Mouse (Mus musculus): ENCODE results near the gene Insr.
A peak's percentile ranks its signal among the peaks of the same experiment; 100 is the strongest.
"Not testable (repeated sequence)": the region's sequence is repeated elsewhere in the genome, so short reads cannot be mapped to it uniquely, and the experiment has no call there.

The Insr gene

GRCm38 (mm10) chr8:3278934-3279720, at the start of gene Insr:
TSS of gene Insr (minus strand) at chr8:3279617.
- DNase-seq = peak; percentile 92

- DNase-seq = no peak
These were observed 48.3 kb upstream of the Insr start for GRCm38 (mm10) chr8:3327538-3328245.

GRCm38 (mm10) chr8:3327056-3327455, 47.6 kb upstream of the Insr start:
- DNase-seq = no peak

GRCm38 (mm10) chr8:3324253-3324652, 44.8 kb upstream of the Insr start:
- DNase-seq = no peak

DNA sequence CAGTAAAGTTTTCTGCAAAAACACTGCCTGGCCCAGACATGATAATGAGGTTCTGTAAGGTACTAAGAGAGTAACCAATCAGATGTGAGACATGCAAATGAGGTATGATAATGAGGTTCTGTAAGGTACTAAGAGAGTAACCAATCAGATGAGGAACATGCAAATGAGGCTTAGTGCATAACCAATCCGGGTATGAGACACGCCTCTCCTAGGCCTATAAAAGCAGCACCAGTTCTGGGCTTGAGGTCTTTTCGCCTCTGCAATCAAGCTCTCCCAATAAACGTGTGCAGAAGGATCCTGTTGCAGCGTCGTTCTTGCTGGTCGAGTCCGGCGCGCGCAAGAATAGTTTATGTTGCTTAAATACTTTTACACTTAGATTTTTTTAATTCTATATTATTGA, 39.9 kb upstream of the Insr start:
- DNase-seq = not testable (repeated sequence)

GRCm38 (mm10) chr8:3316585-3316984, 37.2 kb upstream of the Insr start:
- DNase-seq = no peak

DNA sequence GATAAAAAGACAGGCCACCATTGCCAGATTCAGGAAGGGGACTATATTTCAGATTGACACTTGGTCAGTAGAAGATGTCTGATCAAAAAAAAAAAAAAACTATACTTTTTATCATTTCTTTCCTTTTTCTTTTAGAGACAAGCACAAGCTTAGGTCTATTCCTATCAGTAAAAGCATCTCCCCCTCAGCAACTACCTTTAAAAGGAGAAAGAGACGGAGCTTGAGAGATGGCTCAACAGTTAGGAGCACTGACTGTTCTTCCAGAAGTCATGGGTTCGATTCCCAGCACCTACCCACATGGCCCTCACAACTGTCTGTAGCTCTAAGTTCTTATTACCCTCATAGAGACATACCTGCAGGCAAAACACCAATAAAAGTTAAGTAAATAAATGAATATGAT, 34.9 kb upstream of the Insr start:
- no peak for DNase-seq

DNA sequence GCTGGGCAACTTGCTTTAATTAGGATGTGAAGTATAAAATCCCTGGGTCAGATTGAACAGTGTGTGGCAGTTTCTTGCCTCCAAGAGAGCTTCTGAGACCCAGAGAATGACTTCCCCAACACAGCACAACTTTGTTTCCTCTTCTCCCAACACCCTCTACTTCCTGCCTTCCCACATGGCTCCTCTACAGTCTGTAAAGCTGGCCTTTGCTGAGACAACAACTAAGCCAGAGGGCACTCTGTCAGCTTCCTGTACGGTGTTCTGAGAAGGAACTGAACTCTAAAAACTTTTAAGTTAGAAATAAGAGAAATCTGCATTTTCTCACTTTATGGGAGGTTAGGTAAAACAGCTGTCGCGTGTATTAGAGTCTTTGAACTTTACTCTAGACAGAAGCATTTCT, 34.4 kb upstream of the Insr start:
- DNase-seq = no peak

GRCm38 (mm10) chr8:3313417-3313816, 34.0 kb upstream of the Insr start:
- DNase-seq = not testable (repeated sequence)

DNA sequence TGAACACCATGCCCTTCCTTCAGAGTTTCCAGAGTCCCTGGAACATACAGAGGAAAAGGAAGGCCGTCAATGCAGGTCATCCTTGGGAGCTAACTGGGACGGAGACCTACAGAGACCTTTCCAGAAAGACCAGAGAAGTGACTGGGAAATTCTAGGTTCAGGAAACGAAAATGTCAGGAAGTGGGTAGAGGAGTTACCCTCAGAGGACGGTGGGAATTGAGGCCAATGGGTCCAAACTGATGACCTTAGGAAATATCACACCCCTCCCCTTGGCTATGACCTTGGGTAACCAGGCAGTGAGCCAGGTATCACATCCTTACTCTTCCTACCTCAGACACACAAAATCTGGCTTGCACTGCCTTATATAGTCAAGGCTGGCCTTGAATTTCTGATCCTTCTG, 32.1 kb upstream of the Insr start:
- DNase-seq = no peak

- no peak for DNase-seq
These were observed 30.2 kb upstream of the Insr start for GRCm38 (mm10) chr8:3309636-3310035.

GRCm38 (mm10) chr8:3308205-3308800, 28.9 kb upstream of the Insr start:
- DNase-seq = not testable (repeated sequence)

- DNase-seq = no peak
These were observed 22.7 kb upstream of the Insr start for GRCm38 (mm10) chr8:3302131-3302530.

- no peak for DNase-seq
These were observed 19.9 kb upstream of the Insr start for GRCm38 (mm10) chr8:3299322-3299721.

DNA sequence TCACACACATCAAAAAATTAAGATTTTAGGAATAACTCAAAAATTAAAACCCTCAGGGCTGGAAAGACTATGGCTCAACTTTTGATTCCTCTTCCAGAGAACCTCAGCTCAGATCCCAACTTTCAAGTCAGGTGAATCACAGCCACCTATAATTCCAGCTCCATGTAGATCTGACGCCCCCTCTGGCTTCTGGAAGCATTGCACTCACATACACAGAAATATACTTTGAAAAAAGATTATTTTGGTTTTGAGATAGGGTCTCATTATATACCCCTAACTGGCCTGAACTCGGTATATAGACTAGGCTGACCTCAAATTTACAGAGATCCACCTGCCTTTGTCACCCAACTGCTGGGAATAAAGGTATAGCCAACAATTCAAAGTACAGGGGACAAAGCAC, 6.4 kb upstream of the Insr start:
- DNase-seq = no peak

- no peak for DNase-seq
These were observed 5.2 kb upstream of the Insr start for GRCm38 (mm10) chr8:3284656-3285055.

- DNase-seq = no peak
These were observed 1.9 kb upstream of the Insr start for GRCm38 (mm10) chr8:3281296-3281695.

- DNase-seq = peak; percentile 43
These were observed 971 bp upstream of the Insr start for GRCm38 (mm10) chr8:3280266-3280910.

DNA sequence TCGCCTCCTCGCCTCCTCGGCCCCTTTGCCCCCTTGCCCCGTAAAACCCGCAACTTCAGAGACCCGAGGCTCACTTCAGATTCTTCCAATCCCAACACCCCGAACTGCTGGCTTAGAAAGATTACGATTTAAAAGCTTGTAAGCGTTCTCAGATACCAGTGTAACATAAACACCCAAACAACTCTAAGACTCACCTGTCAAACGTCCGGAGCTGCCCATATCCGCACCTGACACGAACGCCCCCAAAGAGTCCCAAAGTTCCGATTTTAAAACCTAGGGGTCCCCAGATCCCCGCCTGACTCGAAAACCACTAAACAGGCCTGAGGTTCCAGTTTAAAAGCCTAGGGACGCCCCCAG, 282 bp upstream of the Insr start:
- DNase-seq = peak; percentile 53

DNA sequence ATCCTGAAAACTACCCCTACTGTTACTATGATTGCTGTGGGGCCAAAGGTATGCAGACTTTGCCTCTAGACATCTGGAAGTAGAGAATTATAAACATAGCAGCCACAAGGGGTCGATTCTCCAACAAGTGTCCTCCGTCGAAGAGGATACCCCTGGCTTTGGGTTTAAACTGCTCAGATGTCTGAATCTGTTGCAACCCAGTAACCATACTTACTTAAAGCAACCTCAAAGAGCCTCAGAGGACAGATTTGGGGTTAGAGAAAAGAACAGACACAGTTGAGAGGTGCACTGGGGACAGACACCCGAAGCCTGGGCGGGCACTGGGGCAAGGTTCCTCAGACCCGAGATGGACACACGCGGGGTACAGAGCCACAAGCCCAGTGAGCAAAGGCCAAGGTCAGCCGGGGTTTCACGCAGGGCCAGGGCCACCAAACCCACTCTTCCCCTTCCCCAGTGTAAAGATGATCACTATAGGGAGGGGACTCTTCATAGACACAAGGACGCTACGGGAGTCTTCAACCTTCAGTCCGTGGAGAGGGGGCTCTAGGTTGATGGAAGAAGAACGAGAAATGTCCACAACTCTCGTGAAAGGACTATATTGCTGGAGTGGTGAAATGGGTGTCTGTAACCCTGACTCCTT, 1.1 kb downstream of the Insr start:
- DNase-seq = no peak

DNA sequence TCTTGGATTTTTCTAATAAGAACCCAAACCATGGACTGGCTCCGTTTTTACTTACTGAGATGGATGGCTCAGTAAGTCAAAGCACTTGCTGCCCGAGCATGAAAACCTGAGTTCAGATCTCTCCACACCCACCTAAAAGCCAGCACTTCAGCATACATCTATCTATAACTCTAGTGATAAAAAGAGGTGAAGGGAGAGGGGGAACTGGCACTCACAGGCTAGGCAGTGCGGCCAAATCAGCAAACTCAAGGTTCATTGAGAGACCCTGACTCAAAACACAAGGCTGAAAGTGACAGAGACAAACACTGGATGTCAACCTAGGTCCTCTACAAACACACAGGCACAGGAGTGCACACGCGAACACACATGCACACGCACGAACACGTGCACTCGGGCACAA, 2.2 kb downstream of the Insr start:
- DNase-seq = no peak

DNA sequence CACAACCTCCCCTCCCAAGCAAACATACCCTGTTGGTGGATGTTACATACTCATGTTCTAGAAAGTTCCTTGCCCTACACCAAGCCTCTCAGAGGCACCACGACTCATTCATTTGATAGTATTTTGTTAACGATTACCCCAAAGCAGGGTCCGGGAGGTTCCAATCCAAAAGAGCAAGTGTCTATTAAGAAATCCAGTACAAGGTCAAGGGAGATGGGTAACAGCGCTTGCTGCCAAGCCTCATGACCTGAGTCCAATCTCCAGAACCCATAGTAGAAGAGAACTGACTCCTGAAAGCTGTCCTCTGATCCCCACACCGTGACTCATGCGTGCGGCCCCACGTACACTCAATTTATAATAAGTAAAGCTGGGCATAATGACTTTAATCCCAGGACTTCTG, 3.4 kb downstream of the Insr start:
- DNase-seq = no peak

GRCm38 (mm10) chr8:3275189-3275588, 4.2 kb downstream of the Insr start:
- no peak for DNase-seq

Data from cerebellum, adult 11-12 months (tissue).